ENCODE assay signal across 25 mouse cellular contexts in the genomic region with DNA sequence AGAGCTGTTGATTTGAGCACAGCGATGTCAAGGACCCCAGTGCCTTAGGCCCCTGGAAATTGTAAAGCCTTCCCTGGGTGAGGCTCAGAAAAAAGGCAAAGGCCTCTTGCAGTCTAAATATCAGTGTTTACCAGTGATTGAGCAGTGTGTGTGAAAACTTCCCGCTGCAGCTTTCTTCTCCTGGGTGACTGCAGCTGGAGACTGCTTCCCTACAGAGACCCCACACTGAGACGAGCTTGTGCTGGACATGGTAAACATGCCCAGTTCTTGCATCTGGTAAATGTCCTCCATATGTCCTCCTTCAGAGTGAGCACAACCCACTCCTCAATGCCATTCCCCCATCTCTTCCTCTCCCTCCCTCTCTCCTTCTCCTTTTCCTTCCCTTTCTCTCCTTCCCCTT. TPM values are rescaled to one million over a fixed set of nuclear protein-coding genes. Genes with fewer than 3 reads are reported as not detected.
DNase-seq lines count a peak whose midpoint lies in the region; ATAC-seq lines count a peak whose summit lies in the region.
"Had no signal": no experiment of that assay in that cellular context is flagged by ENCODE, and none has a peak within 500 bp of the region (broad histone marks: within the 10 kb centered on the region; RNA-seq: fewer than 3 reads in every experiment).

No protein-coding gene starts in this region.

- H3K4me3 ChIP-seq in lung, embryonic 15.5 days = no peak overlapping the region
- H3K4me3 ChIP-seq in embryonic facial prominence, embryonic 11.5 days (ENCODE audit: low read depth, low read length) = no peak overlapping the region
- H3K4me3 ChIP-seq in intestine, embryonic 16.5 days (ENCODE audit: low read length) = no peak overlapping the region
- H3K4me3 ChIP-seq: embryonic facial prominence, embryonic 13.5 days; erythroblast, embryonic 14.5 days; forebrain, embryonic 12.5 days; gastrocnemius, adult 2 months; heart, embryonic 15.5 days; hindbrain, embryonic 10.5 days had no signal

- ATAC-seq in lung, embryonic 15.5 days (ENCODE audit: borderline replicate concordance, extremely low read depth, low FRiP score, low TSS enrichment) = peak; percentile 49; the same call in 1 of the 2 replicates
- ATAC-seq in embryonic facial prominence, embryonic 11.5 days (replicated peaks; ENCODE audit: insufficient number of reproducible peaks, low FRiP score, low TSS enrichment, low read depth) = no peak
- peak; percentile 48; the same call in 1 of the 2 replicates for ATAC-seq in intestine, embryonic 16.5 days
- ATAC-seq: forebrain, postnatal 0 days had no signal

- H3K27me3 ChIP-seq in lung, embryonic 15.5 days = no peaks in the 10 kb centered on the region
- no peaks in the 10 kb centered on the region for H3K27me3 ChIP-seq in embryonic facial prominence, embryonic 11.5 days (ENCODE audit: control insufficient read depth, insufficient read depth, low read length)
- H3K27me3 ChIP-seq in intestine, embryonic 16.5 days (replicated peaks; ENCODE audit: control insufficient read depth, insufficient read depth, low read length) = no peaks in the 10 kb centered on the region
- H3K27me3 ChIP-seq: embryonic facial prominence, embryonic 13.5 days; forebrain, embryonic 12.5 days; heart, embryonic 15.5 days had no signal

- WGBS in lung, embryonic 15.5 days = 14% methylated on average over 3 of the region's 3 CpGs
- 34% methylated on average over 3 of the region's 3 CpGs for whole genome bisulfite sequencing in embryonic facial prominence, embryonic 11.5 days
- 25% methylated on average over 3 of the region's 3 CpGs for WGBS in intestine, embryonic 16.5 days

- intact Hi-C loops in left cerebral cortex, postnatal 10 days (cut with DNase I) = no loop called here

- no peaks in the 10 kb centered on the region for H3K36me3 ChIP-seq in lung, embryonic 15.5 days
- H3K36me3 ChIP-seq in embryonic facial prominence, embryonic 11.5 days (replicated peaks; ENCODE audit: control insufficient read depth, insufficient read depth, low read depth, low read length) = no peaks in the 10 kb centered on the region
- no peaks in the 10 kb centered on the region for H3K36me3 ChIP-seq in intestine, embryonic 16.5 days (ENCODE audit: control insufficient read depth, insufficient read depth, low read length)
- H3K36me3 ChIP-seq: embryonic facial prominence, embryonic 13.5 days; forebrain, embryonic 12.5 days; heart, embryonic 15.5 days; hindbrain, embryonic 10.5 days had no signal

- H3K27ac ChIP-seq in lung, embryonic 15.5 days = no peak overlapping the region
- no peak overlapping the region for H3K27ac ChIP-seq in embryonic facial prominence, embryonic 11.5 days (replicated peaks; ENCODE audit: low read depth, low read length)
- peak overlapping the region; percentile 5; the same call in 1 of the 2 replicates for H3K27ac ChIP-seq in intestine, embryonic 16.5 days (ENCODE audit: low read length)
- H3K27ac ChIP-seq: forebrain, embryonic 12.5 days; gastrocnemius, adult 2 months; heart, embryonic 15.5 days; hindbrain, embryonic 10.5 days; hindbrain, embryonic 14.5 days had no signal

- DNase-seq in heart, adult 11 months = peak; percentile 42
- DNase-seq in heart, postnatal 4 days = no peak
- DNase-seq in lung, postnatal 10 days = no peak
- peak; percentile 15 for DNase-seq in embryonic facial prominence, embryonic 11.5 days (ENCODE audit: low spot score)
- no peak for DNase-seq in layer of hippocampus, postnatal 10 days (ENCODE audit: low spot score in 2 of 2)
- DNase-seq in left cerebral cortex, postnatal 10 days (ENCODE audit: extremely low spot score in 1 of 2, low spot score in 2 of 2) = no peak
- DNase-seq: adrenal gland, postnatal 10 days; cerebellum, adult 11 months; cerebellum, adult 8-10 months; cerebellum, postnatal 14 days; embryo, embryonic 11 days; forebrain, postnatal 0 days; gastrocnemius, adult 2 months; gastrocnemius, postnatal 25 days; heart, postnatal 14 days had no signal

- no peaks in the 10 kb centered on the region for H3K9me3 ChIP-seq in lung, embryonic 15.5 days
- no peaks in the 10 kb centered on the region for H3K9me3 ChIP-seq in embryonic facial prominence, embryonic 11.5 days (replicated peaks; ENCODE audit: control insufficient read depth, low read length)
- H3K9me3 ChIP-seq in intestine, embryonic 16.5 days (ENCODE audit: control insufficient read depth, low read length) = no peaks in the 10 kb centered on the region
- H3K9me3 ChIP-seq: embryonic facial prominence, embryonic 13.5 days; forebrain, embryonic 12.5 days; heart, embryonic 15.5 days; hindbrain, embryonic 10.5 days had no signal

- no peaks in the 10 kb centered on the region for H3K4me1 ChIP-seq in lung, embryonic 15.5 days
- H3K4me1 ChIP-seq in embryonic facial prominence, embryonic 11.5 days (ENCODE audit: control insufficient read depth, insufficient read depth, low read length) = no peaks in the 10 kb centered on the region
- H3K4me1 ChIP-seq in intestine, embryonic 16.5 days (ENCODE audit: control insufficient read depth, insufficient read depth, low read length) = 0 out of 2 replicates have a peak, but pooled peaks cover 2% of the 10 kb centered on the region
- H3K4me1 ChIP-seq: heart, embryonic 15.5 days had no signal

- no peak overlapping the region for H3K4me2 ChIP-seq in lung, embryonic 15.5 days
- no peak overlapping the region for H3K4me2 ChIP-seq in embryonic facial prominence, embryonic 11.5 days (ENCODE audit: low read depth, low read length)
- no peak overlapping the region for H3K4me2 ChIP-seq in intestine, embryonic 16.5 days (ENCODE audit: low read depth, low read length)
- H3K4me2 ChIP-seq: embryonic facial prominence, embryonic 13.5 days; forebrain, embryonic 12.5 days; heart, embryonic 15.5 days; hindbrain, embryonic 14.5 days had no signal

- H3K9ac ChIP-seq in lung, embryonic 15.5 days = no peak overlapping the region
- H3K9ac ChIP-seq in embryonic facial prominence, embryonic 11.5 days (replicated peaks; ENCODE audit: low read length) = no peak overlapping the region
- H3K9ac ChIP-seq in intestine, embryonic 16.5 days (ENCODE audit: low read depth, low read length) = no peak overlapping the region
- H3K9ac ChIP-seq: embryonic facial prominence, embryonic 13.5 days; forebrain, embryonic 12.5 days; forebrain, postnatal 0 days; heart, embryonic 15.5 days; hindbrain, embryonic 14.5 days had no signal

RNA-seq across cellular contexts. Expression of a gene that starts 58.8 kb away (rescaled TPM):
- 10 to 100 TPM; 19.2 to 23.6 TPM for total RNA-seq in heart, postnatal 4 days (2021)
- 12.9 and 15.9 TPM in 2 replicates for polyA plus RNA-seq in lung, embryonic 15.5 days (2015; fragmentation: Nextera tagmentation; extraction: Ambion mirVana)
- polyA plus RNA-seq in embryonic facial prominence, embryonic 11.5 days (2014; fragmentation: Nextera tagmentation; extraction: Ambion mirVana) = 51.1 and 53.7 TPM in 2 replicates
- polyA plus RNA-seq in intestine, embryonic 16.5 days (2015; fragmentation: Nextera tagmentation; extraction: Ambion mirVana) = 24.0 and 39.8 TPM in 2 replicates
- total RNA-seq in layer of hippocampus, postnatal 10 days (2021) = 10 to 100 TPM; 22.4 to 28.8 TPM
- total RNA-seq in left cerebral cortex, postnatal 10 days (2021) = 10 to 100 TPM; 10.2 to 20.9 TPM
- total RNA-seq: granulocyte monocyte progenitor cell, adult 5-6 weeks; MEL had no signal

Comparison
In these comparisons a context has a peak if more than half of its experiments do, and no peak if none do; other contexts are left out.
1. DNase-seq: peak in heart, adult 11 months (single experiment) and embryonic facial prominence, embryonic 11.5 days (single experiment); none in heart, postnatal 4 days (single experiment), lung, postnatal 10 days (single experiment), layer of hippocampus, postnatal 10 days (0 of 2) and left cerebral cortex, postnatal 10 days (0 of 2).